Mouse (Mus musculus): ENCODE measurements around the gene Pbxip1.

The Pbxip1 gene

GRCm38 (mm10) chr3:89436176-89437113 lies at the start of gene Pbxip1:
Gene Pbxip1, plus strand, starts transcription at chr3:89436706.
- peak; percentile 83 for DNase-seq

GRCm38 (mm10) chr3:89387632-89388031 lies 48.9 kb upstream of the Pbxip1 start:
- DNase-seq = no peak

- peak; percentile 43 for DNase-seq
Measured at GRCm38 (mm10) chr3:89388134-89388881, 48.2 kb upstream of the Pbxip1 start.

DNA sequence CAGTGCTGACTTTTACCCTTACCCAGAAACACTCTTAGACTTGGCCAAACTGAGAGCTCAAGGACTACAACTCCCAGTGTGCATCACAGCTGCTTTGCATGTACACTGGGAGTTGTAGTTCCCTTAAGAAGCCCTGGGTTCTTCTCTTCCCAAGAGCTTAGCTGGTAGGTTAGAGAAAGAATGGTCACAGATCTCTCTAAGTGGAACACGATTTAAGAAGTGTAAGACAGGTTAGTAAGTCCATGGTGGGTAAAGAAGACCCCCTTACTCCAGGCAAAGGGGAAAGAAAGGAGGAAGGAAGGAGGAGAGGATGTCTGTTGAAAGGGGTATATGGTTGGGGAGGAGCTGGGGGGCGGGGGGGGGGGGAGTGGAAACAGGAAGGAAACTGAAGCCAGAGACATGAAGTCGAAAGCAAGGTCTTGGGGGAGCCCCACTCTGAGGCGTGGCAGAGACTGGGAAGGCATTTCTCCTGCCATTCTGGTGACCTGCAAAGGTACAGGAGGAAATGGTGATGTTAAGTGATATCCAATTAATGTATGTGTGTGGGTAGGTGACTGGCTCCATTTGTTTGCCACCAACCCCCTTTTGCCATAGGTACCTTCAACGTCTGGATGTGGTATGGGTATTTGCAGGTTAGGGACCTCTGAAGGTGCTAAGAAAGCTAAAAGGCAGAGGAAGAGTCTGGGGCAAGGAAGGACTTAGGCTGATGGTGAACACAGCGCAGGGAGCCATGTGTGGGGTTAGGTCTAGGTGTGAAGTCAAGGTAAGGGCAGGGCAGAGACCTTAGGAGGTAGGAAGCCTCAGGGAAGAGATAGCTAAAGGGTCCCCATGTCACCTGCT lies 47.4 kb upstream of the Pbxip1 start:
- peak; percentile 43 for DNase-seq

- peak; percentile 36 for DNase-seq
Measured at GRCm38 (mm10) chr3:89390111-89390515, 46.4 kb upstream of the Pbxip1 start.

DNA sequence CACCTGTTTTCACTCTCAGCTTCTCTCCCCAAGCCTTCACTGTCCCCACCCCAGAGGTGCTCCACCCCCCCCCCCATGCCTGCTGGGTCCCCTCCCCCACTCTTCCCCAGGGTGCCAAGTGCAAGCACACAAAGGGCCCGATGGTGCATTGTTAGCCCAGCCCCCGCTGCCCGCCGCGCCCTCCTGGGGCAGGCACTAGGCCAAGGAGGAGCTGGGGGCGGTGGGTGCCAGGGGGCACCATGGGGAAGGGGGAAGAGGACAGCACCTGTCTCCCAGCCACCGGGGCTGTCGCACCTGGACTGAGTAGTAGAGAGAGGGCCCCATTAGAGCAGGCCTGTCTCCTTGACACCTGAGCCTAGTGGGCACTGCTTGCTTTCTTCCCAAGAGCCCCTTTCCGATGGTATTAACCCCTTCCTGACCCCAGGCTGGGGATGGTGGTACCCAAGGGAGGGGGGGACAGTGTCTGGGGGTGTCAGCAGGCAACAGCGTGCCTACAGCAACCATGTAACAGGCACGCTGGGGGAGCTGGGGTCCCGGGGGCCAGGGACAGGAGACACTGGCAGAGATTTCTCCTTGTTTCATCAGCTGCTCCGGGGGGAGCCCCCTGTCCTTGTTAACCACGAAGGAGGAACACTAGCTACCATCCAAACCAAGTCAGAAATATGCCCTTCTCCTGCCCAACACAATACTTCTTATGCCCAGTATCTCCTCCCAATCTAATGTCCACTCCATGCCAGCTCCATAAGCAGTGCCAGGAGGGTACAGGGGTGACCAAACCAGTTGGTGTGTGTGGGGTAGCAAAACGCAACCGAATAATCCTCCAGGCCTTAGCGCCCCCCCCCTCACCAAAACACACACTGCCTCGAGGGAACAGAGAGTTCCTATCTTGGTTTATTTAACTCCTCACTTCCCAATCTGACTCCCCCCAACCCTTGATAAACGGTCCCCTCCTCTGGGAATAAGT lies 45.5 kb upstream of the Pbxip1 start:
- DNase-seq = peak; percentile 55

- peak; percentile 80 for DNase-seq
Measured at GRCm38 (mm10) chr3:89391663-89392511, 44.6 kb upstream of the Pbxip1 start.

DNA sequence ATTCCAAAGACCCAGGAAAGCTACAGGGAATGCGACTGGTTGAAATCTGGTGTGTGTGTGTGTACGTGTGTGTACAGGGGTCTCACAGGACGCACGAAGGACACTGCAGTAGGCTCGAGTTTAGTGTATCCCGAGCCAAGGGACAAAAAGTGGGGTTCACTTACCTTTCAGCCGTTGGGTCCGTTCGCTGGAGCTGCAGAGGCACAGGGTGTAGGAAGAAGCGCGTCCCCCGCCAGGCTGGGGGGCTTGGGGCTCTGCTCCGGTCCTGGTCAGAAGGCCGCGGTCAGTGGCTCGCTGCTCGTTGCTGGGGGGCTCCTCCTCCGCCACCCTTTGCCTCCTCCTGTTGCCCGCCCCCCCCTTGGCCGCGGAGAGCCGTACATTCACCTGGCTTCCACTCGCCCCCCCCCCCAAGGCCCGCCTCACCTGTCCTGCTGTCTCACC lies 43.6 kb upstream of the Pbxip1 start:
- peak; percentile 59 for DNase-seq

DNA sequence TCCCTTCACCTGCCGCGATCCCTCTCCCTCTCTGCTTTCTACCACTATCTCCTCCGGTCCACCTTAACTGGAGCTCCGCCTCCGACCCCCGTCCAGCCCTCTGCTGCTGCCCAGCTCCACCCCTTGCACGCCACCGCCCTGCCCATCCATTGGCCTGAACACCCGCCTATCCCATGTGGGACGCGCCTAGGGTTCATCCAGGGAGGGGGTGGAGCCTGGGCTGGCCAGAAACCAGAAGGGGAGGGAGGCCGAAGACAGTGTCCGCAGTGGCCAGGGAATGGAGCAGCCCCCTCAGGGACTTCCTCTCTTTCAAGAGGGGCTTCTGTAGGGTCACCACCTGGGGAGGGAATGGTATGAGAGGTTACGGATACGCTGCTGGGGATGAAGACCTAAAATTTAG lies 42.9 kb upstream of the Pbxip1 start:
- peak; percentile 100 for DNase-seq

DNA sequence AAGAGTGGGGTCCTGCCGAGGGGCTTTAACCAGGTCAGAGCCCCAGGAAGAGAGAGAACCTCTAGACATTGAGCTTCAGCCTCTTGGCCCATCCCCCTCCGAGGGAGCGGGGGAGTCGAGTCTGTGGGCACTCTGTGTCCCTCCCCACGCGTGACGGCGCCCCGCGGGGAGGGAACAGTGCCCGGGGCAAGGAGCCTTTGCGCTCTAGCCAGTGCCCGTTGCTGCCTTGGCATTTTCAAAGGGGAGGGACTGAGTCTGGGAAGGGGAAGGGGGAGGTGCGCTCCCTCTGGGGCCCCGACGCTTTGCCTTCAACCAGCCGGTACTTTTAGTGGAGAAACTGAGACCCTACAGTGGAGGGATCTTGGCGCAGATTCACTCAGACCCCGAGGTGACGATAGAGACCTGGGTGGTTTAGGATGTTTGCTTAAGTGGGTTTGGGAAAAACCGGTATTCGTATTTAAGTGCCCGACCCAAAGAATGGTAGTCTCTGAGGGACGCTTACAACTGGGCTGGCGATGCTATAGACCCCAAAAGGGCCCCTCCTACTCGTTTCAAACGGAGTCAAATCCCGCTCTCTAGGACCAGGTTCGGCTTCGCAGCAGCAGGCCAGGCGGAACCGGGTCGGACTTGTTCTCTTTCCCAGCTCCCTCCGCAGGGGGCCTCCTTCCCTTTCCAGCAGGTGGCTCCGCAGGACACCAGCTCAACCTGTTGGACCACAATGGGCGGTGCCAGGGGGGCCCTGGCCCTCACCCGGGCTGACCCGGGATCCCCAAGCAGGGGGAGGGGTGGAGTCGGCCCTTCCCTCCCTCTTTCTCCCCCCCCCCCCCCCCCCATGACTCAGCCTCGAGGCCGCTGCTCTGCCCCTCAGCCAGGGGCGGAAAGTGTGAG lies 42.3 kb upstream of the Pbxip1 start, which contains the start of gene Zbtb7b:
TSS of gene Zbtb7b (minus strand) at position 771 of the 888 bp plus-strand sequence.
- DNase-seq = peak; percentile 89

DNA sequence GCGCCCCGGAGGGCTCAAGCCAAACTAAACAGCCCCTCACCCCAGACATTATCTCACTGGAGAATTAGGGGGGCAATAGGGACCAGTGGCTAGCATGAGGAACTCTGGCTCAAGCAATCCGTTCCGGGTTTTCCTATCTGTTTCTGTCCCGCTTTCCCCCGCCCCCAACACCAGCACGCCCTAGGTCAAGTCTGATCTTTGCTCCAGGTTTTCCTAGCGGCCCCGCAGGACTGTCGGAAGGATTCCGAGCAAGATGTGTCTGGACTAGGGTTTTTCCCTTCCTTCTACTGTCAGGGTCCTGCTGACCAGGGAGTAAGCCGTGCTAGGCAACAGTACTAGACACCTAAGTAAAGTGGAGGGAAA lies 41.6 kb upstream of the Pbxip1 start:
- DNase-seq = peak; percentile 95

- DNase-seq = peak; percentile 42
Measured at GRCm38 (mm10) chr3:89395419-89395805, 41.1 kb upstream of the Pbxip1 start.

DNA sequence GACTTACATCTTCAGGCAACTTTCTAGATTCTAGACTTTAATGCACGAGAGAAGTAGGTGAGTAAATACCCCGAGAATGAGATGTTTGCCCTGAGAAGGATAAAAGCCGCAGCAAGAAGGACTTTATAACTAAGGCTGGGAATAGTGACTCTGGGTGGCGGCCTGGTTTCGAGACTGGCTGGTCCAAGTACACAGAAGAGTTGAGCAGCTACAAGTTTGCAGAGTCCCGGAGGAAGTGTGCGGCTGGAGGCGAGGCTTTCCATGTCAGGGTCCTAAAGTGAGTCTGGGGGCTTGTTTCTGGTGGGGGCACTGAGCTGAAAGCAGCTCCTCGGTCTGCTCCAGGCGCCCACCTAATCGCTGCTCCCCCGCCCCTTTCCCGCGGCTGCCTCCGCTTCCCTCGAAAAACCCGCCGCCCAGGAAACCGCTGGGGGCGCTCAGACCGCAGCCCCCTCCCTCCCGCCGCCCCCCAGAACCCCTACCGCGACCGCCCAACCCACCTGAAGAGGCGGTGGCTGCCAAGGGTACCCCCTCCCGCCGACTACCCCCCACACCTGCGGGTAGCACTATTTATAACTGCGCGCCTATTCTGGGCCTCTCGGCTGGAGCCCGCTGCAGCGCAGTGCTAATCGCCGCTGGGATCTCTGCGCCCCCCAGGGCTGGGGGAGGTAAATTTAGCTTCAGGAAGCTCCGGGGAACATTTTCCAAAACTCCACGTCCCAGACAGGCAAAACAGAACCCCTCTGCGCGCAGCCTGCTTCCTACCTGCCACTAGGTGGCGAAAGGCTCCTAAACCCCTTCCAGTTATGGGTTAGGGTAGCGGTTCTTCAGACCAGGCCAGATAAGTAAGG lies 40.5 kb upstream of the Pbxip1 start:
- DNase-seq = peak; percentile 86

- no peak for DNase-seq
Measured at GRCm38 (mm10) chr3:89396654-89397005, 39.9 kb upstream of the Pbxip1 start.

DNA sequence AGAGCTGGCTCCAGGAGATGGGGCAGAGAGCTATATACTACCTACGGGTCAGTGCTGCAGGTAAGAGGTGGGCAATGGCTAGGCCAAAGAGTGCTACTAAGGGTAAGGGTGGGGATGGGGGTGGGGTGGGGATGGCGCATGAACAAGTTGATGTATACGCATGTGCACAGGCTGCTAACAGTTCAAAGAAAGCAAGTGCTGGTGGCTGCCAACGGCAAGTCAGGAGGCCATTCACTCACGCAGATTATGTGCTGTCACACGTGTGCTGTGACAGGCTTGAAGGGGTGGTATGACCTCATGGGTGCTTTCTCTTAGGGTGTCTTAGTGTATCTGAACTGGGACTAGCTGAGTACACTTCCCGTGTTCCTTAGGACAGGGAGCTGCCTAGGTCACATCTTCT lies 35.2 kb upstream of the Pbxip1 start:
- DNase-seq = no peak

GRCm38 (mm10) chr3:89402693-89403092 lies 33.8 kb upstream of the Pbxip1 start, which contains the start of gene Lenep:
Gene Lenep, minus strand, starts transcription at chr3:89402793.
- DNase-seq = no peak

DNA sequence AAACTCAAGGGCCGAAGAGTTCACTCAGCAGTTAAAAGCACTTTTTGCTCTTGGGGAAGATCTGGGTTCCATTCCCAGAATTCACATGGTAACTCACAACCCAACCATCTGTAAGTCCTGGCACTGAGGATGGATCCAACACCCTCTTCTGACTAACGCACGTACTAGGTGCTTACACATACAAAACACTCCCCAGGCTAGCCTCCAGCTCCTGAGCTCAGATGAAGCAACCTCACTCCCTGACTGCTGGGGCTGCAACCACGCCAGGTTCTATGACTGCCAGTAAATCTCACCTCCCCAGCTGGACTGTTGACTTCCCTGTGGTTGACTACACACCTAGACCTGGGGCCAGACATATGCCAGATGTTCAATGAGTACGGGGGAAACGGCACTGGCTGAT lies 29.6 kb upstream of the Pbxip1 start:
- DNase-seq = no peak

GRCm38 (mm10) chr3:89408448-89408847 lies 28.1 kb upstream of the Pbxip1 start:
- DNase-seq = no peak

DNA sequence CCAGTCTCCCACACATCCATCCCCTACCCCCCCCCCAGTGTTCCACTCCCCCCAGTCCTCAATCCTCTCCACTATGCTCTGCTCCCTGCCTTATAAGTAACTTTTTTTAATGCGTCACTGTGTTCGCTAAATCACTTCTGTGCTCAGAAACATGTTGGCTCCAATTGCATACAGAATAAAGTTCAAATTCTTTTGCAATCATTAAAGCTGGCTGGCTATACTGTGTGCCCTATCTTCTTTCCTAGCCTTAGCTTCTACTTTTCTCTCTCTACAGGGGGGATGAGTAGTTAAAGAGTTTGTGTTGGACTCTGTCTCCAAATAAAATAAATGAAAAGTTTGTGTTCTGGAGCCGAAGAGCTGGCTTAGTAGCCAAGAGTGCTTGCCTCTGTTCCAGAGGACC lies 26.8 kb upstream of the Pbxip1 start:
- DNase-seq = no peak

All from lung, postnatal 10 days (tissue).